Mouse (Mus musculus) left cerebral cortex, adult 18-20 months (tissue): ENCODE measurements around the gene Fbxo46. TPM values are rescaled to one million over a fixed set of nuclear protein-coding genes. Genes with fewer than 3 reads are reported as not detected.
"Not testable (repeated sequence)": the region's sequence is repeated elsewhere in the genome, so short reads cannot be mapped to it uniquely, and the experiment has no call there.

ENCODE experiments used
- DNase-seq, 2 experiments: peaks; one replicate each; pipeline ENCODE4 v3.0.0; 2021 to 2022; ENCODE audit warnings: low spot score in 2 of 2, mixed read lengths in 1 of 2
- long read RNA-seq, 2 experiments: library from polyadenylated mRNA; stranded (forward); transcript quantifications; one replicate each; pipeline ENCODE4 v2.0.0; 2021
- total RNA-seq, 2 experiments: library from RNA; stranded (reverse); gene quantifications; 2 replicates each; pipeline ENCODE4 v1.2.3; 2021

The Fbxo46 gene
- total RNA-seq = 10 to 100 TPM; 13.6 to 15.6 TPM
- long read RNA-seq, experiment 1, full-length matches to known transcripts = 17 of 20 reads
- long read RNA-seq, experiment 1, partial matches to known transcripts = 0 of 20 reads
- long read RNA-seq, experiment 1, other reads (novel, unspliced or antisense) = 3 of 20 reads
- long read RNA-seq, experiment 2, full-length matches to known transcripts = 7 of 9 reads
- long read RNA-seq, experiment 2, partial matches to known transcripts = 0 of 9 reads
- long read RNA-seq, experiment 2, other reads (novel, unspliced or antisense) = 2 of 9 reads

DNA sequence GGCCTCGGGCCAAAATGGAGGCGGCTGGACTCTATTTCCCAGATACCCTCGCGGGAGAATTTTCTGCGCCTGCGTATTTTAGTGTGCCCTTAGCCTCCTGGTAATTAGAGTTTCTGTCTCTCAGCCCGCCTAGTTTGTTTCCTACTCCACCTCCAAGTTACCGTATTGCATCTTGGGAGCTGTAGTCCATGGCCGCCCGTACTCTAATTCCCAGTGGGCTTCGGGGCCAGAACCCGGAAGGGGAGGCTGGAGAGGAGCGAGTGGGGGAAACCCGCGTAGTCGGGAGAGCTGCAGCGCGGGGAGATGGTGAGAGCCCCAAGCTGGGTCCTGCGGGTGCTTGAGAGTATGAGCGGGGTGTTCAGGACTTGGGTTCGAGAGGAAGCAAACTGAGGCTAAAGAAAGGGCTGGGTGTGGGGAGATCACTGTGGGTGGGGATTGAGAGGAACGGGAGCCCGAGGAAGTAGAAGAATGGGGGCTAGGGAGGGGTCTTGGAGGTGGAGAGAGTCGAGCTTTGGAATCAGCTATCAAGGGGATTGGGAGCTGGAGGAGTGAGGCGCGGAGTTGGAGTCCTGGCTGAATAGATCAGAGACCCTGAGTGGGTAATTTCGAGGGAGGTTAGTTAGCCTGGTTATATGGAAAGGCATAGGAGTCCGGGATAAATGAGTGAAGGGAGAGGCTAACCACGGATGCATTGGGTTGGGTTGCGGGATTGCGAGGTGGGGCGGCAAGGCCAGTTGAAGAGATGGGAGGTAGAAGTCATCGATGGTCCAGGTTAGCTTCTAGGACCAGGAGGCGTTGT lies at the start of gene Fbxo46:
Gene Fbxo46 (plus strand): TSS at position 229 of the 799 bp plus-strand sequence.
- peak; percentile 90 to 94 for DNase-seq

DNA sequence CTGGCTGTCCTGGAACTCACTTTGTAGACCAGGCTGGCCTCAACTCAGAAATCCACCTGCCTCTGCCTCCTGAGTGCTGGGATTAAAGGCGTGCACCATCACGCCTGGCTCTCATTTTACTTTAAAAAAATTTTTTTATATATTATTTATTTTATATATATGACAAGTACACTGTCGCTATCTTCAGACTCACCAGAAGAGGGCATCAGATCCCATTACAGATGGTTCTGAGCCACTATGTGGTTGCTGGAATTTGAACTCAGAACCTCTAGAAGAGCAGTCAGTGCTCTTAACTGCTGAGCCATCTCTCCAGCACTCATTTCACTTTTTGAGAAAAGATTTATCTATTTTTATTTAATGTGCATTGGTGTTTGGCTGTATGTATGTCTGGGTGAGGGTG lies 48.6 kb upstream of the Fbxo46 start:
- not testable (repeated sequence) for DNase-seq

DNA sequence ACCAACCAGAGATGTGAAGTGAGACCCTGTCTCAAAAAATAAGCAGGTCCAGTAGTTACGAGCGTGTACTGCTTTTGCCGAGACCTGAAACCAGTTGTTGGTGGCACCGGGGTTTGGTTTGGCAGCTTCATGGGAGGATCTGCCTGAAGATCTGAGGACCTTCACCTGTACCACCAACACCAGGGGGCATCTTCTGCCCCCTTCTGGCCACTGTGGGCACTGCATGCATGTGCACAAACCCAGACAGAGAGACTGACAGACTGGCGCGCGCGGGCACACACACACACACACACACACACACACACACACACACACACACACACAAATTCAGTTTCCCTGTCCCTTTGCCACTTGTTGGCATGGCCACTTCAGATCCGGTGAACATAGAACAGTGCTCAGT lies 46.2 kb upstream of the Fbxo46 start:
- DNase-seq = no peak

DNA sequence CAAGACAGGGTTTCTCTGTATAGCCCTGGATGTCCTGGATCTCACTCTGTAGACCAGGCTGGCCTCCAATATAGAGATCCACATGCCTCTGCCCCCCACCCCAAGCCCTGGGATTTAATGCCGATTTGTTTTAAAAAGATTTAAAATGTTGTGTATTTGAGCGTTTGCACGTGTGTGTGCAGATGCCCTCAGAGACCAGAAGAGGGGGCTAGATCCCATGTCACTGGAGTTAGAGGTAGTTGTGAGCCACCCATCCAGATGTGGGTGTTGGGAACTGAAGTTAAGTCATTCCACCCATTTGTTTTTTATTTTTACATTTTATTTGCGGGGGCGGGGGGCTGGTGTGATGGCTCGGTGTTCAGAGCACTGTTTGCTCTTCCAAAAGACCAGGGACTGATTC lies 45.2 kb upstream of the Fbxo46 start:
- no peak for DNase-seq

DNA sequence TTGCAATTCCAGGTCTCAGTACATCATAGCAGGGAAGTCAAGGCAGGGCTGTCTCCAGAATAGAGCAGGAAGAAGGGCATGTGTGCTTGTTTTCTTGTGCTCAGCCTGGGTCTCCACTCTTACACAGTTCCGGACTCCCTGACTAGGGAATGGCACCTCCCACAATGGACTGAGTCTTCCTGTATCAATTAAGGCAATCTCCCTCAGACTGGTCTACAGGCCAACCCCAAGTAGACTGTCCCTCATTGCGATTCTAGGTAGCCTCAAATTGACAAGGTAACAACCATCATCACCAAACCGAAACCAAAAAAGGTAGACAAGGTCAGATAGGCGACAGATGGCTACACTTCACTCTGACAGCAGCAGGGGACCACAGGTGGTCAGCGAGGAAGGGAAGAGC lies 44.4 kb upstream of the Fbxo46 start:
- no peak for DNase-seq

DNA sequence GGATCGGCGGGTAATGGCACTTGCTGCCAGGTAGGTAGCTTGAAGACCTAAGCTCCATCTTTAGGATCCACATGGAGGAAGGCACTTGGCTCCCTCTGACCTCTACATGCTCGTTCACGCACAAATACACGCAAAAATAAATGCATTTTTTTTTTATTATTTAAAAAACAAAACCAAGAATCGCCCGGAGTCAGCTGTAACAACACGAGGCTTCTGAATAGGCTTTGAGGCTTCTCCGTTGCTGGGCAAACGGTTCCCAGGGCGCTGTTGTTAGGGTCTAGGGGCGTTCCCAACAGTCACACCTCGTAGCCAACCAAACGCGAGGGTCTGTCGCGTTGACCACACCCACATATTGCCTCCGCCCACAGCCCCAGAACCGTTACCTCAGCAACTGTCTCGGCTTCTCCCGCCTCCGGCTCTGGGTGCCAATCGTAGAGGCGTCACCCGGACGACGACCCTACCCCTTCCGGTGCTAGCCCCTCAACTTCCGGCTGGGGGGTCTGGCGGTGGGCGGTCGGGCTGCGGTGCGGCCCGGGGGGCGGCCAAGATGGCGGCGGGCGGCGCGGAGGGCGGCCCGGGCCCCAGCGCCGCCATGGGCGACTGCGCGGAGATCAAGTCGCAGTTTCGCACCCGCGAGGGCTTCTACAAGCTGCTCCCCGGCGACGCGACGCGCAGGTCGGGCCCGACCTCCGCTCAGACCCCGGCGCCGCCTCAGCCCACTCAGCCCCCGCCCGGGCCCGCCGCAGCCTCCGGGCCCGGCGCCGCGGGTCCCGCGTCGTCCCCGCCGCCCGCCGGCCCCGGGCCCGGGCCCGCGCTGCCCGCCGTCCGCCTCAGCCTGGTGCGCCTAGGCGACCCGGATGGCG lies 43.7 kb upstream of the Fbxo46 start, which contains the start of gene Dmwd:
Gene Dmwd (plus strand): TSS at position 505 of the 863 bp plus-strand sequence.
- peak; percentile 90 to 96 for DNase-seq

DNA sequence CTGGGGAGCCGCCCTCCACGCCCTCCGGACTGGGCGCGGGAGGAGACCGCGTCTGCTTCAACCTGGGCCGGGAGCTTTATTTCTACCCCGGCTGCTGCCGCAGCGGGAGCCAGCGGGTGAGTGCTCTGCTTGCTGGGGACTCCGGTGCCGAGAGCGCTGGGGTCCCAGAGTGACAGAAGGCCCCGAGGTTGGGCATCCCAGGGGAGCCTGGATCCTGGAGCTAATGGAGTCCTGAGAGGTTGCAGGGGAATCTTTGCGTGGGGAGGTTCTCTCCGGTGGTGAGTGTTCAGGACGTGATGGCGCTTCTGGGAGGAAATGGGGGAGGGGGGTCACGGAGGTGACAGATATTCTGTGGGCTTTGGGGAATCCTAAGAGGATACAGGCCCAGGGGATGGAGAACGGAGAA lies 43.1 kb upstream of the Fbxo46 start:
- no peak for DNase-seq

DNA sequence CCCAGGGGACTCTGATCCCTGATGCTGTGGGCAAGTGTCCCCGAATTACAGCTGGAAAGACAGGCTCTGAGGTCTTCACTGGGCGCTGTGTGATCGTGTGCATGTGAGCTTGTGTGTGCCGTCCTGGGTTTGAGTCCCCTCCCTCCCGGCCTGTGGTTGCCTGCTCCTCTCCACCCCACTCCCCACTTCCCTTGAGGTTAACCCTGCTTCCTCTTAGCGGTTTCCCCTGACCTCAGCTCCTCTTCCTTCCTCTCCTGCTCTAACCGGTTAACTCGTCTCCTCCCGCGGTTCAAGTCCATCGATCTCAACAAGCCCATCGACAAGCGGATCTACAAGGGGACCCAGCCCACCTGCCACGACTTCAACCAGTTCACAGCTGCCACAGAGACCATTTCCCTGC lies 41.9 kb upstream of the Fbxo46 start:
- DNase-seq = no peak

DNA sequence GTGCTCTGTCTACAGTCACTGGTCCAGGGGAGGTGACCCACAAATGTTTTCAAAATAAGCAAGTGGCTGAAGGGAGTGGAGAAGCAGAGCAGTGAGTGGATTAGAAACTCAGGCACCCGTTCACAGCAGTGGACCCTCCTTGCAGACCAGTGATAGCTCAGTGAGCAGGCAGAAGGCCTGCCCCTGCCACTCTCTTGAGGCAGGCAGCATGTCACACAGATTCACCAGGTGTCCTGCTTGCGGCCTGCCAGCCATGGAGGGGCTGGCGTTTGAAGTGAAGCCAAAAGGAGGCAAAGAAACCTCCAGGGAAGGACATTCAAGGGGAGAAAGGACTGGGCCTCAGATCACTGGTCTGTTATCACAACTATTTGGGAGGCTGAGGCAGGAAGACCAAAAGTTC lies 40.9 kb upstream of the Fbxo46 start:
- no peak for DNase-seq

DNA sequence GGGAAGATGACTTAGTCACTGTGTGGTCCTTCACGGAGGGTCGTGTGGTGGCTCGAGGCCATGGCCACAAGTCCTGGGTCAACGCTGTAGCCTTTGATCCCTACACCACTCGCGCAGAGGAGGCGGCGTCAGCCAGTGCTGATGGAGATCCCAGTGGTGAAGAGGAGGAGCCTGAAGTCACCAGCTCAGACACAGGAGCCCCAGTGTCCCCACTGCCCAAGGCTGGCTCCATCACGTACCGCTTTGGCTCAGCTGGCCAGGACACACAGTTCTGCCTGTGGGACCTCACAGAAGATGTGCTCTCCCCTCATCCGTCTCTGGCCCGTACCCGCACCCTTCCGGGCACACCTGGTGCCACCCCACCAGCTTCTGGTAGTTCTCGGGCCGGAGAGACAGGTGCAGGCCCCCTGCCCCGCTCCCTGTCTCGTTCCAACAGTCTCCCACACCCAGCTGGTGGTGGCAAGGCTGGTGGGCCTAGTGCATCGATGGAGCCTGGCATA lies 39.2 kb upstream of the Fbxo46 start:
- DNase-seq = no peak

DNA sequence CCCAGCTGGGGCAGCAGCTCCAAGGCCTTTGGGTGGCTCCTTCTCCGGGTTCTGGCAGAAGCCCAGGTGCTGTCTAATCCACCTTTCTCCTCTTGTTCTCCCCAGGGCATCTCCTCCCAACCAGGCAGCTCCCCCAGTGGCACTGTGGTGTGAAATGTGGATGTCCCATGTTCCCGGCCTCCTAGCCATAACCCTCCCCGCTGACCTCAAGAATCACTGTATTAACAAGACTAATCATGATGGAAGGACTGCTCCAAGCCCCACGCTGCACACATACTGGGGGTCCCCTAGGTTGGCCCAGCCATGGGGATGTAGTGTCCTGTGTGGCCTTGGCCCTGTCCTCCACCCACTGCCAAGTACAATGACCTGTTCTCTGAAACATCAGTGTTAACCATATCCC lies 37.5 kb upstream of the Fbxo46 start:
- DNase-seq = no peak

DNA sequence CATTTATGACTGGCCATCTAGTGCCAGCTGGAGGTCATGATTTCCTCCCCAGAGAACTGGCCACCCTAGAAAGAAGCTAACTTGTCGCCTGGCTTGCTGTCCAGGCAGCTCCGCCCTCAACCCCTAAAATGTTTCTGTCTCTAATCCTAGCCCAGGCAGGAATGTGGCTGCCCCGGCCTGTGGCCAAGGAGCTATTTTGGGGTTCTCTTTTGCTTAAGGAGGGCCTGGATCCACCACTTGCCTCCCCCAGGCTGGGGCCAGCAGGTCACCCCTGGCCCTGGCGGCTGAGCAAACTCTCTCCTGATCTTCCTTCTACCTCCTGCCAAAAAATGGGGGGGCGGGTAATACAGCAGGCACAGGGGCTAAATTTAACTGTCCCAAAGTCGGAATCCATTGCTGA lies 36.6 kb upstream of the Fbxo46 start:
- DNase-seq = no peak

DNA sequence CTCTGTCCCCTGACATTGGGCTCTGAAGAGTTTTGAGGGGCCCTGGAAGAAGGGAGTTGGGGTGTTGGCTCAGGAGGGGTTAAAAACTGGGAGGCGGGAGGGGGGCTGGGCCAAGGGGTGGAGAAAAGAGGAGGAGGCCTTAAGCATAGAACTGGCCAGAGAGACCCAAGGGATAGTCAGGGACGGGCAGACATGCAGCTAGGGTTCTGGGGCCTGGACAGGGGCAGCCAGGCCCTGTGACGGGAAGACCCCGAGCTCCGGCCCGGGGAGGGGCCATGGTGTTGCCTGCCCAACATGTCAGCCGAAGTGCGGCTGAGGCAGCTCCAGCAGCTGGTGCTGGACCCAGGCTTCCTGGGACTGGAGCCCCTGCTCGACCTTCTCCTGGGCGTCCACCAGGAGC lies 36.0 kb upstream of the Fbxo46 start, which contains the start of gene Dmpk:
Gene Dmpk (plus strand): TSS at position 149 of the 400 bp plus-strand sequence.
- DNase-seq = no peak

DNA sequence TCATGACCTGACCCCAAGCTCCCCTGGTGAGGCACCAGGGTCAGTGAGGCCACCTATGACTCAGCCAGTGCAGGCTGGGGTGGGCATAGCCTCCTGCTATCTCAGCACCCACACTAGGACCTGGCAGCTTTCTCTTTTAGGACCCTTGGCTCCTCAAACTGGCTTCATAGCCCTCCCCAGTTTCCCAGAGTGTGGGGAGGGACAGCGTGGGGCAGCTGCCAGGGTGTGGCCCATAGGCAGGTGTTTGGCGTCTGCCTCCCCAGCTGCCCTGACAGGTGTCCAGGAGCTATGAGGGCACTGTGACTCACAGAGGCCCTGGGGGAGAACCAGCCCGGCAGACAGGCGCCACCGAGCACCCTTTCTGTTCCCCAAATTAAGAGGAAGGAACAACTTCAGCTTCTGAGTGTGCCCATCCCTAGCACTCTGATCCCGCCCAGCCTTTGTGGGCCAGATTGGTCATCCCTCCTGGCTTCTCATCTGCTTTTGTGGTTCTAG lies 35.3 kb upstream of the Fbxo46 start:
- no peak for DNase-seq

DNA sequence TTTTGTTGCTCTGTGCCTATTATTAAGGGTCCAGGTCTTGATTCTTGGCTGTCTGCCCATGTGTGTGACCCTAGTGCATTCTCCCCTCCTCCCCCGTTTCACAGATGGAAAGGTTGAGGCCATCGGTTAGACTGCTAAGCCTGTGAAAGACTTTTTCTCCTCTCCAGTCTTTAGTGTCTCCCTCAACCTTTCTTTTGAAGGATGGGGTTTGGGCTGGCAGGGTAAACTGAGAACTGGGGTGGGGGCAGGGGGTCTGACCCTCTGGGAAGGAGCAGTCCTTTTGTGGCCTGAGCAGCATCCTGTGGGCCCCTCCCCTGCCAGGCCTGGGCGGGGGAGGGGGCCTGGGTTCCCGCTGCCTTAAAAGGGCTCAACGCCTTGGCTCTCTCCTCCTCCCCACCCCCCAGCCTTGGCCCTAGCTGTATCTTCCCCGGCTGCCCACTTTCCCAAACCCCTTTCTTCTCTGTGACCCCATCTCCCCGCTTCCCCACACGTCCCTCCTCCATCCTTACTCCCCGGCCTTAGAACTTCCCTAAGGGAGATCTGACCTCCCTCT lies 34.7 kb upstream of the Fbxo46 start:
- DNase-seq = no peak

DNA sequence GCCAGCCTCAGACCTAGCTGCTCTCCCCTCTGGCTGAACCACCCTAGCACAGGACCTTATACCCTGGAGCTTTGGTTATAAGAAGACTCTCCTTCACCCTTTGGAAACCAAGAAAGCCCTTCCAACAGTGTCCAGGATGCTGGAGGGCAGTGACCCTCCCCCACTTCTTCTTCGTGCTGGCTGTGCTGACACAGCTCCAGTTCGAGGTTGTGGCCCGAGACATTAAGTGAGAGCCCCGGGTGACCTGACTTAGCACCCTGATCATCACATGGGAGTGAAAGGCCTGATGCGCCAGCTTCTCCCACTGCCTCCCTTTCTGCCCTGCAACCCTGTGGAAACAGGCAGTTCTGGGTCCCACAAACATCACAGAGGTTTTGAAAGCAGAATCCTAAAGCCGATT lies 34.2 kb upstream of the Fbxo46 start:
- DNase-seq = no peak

DNA sequence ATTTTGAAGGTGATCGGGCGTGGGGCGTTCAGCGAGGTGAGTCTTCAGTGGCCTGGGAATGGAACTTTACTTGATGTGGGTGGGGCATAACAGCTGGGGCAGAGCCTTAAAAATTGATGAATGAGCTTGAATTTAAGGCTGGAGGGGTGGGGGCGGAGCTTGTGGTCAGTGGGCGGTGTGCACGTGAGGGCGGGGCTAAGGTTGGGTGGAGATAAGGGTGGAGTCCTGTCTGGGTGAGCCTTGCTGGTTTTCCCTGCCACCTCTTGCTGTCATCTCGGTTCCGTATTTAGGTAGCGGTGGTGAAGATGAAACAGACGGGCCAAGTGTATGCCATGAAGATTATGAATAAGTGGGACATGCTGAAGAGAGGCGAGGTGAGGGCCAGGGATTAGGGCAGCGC lies 33.6 kb upstream of the Fbxo46 start:
- DNase-seq = no peak

DNA sequence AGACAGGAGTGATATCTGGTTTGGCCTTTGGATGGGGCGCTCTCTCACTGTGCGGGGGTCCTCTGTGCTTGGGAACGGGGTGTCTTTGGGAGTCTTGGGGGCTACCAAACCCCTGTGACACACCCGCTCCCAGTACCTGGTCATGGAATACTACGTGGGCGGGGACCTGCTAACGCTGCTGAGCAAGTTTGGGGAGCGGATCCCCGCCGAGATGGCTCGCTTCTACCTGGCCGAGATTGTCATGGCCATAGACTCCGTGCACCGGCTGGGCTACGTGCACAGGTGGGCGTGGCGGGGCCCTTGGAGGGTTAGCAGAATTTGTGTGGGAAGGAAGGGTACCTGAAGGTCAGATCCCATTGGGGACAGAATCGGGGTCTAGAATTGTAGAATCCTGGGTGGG lies 32.9 kb upstream of the Fbxo46 start:
- no peak for DNase-seq

DNA sequence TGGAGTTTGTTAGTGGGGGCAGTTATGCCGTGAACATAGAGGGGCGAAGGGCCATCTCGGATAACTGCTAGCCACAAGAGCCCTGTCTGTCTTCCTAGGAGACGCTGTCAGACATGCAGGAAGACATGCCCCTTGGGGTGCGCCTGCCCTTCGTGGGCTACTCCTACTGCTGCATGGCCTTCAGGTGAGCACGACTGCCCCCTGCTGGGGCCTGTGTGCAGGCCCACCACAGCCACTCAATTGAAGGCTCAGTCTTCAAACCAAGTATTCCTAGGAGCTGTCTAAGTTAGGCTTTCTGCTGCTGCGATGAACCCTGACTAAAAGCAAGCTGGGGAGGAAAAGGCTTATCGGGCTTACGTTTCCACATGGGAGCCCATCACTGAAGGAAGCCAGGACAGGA lies 30.8 kb upstream of the Fbxo46 start:
- DNase-seq = peak; percentile 60 to 64

DNA sequence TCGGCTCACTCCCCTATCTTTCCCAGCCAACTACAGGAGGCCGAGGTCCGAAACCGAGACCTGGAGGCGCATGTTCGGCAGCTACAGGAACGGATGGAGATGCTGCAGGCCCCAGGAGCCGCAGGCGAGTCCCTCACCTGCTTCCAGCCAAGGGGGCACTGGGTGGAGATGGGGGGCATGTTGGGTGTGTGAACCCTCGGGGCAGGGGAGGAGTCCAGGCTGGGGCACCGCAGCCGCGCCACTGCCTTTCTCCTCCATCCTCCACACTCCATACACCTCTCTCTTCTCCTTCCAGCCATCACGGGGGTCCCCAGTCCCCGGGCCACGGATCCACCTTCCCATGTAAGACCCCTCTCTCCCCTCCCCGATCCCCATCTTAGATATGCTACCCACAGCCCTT lies 27.7 kb upstream of the Fbxo46 start:
- no peak for DNase-seq
